Mouse (Mus musculus) urinary bladder, adult 18-20 months (tissue): ENCODE data around the gene Hepacam.

Experiments
- DNase-seq, 2 experiments: peaks; one replicate each; pipeline ENCODE4 v3.0.0; 2022; ENCODE audit warnings: low spot score in 2 of 2, mixed read lengths in 2 of 2

Hepacam gene

GRCm38 (mm10) chr9:37367301-37368080, at the start of gene Hepacam:
Hepacam (plus strand) TSS chr9:37367351.
- DNase-seq = no peak

- DNase-seq = no peak
Observed at GRCm38 (mm10) chr9:37329456-37329855, 37.7 kb upstream of the Hepacam start.

- DNase-seq = no peak
Observed at GRCm38 (mm10) chr9:37345406-37345805, 21.7 kb upstream of the Hepacam start.

GRCm38 (mm10) chr9:37347184-37347987, 19.8 kb upstream of the Hepacam start:
- no peak for DNase-seq

- DNase-seq = peak; percentile 88 to 96
Observed at GRCm38 (mm10) chr9:37347988-37348642, 19.0 kb upstream of the Hepacam start, which contains the start of gene Ccdc15. Ccdc15 (minus strand) TSS chr9:37348432.

GRCm38 (mm10) chr9:37349050-37349449, 18.1 kb upstream of the Hepacam start:
- no peak for DNase-seq

- no peak for DNase-seq
Observed at GRCm38 (mm10) chr9:37351266-37351665, 15.9 kb upstream of the Hepacam start.

- no peak for DNase-seq
Observed at GRCm38 (mm10) chr9:37354485-37354884, 12.7 kb upstream of the Hepacam start.

GRCm38 (mm10) chr9:37358713-37359330, 8.3 kb upstream of the Hepacam start:
- no peak for DNase-seq

GRCm38 (mm10) chr9:37359331-37360220, 7.6 kb upstream of the Hepacam start:
- no peak for DNase-seq

GRCm38 (mm10) chr9:37362084-37362483, 5.1 kb upstream of the Hepacam start:
- no peak for DNase-seq

GRCm38 (mm10) chr9:37362881-37363280, 4.3 kb upstream of the Hepacam start:
- no peak for DNase-seq

- DNase-seq = no peak
Observed at GRCm38 (mm10) chr9:37363551-37363950, 3.6 kb upstream of the Hepacam start.

GRCm38 (mm10) chr9:37364392-37364791, 2.8 kb upstream of the Hepacam start:
- no peak for DNase-seq

- DNase-seq = no peak
Observed at GRCm38 (mm10) chr9:37365706-37366105, 1.4 kb upstream of the Hepacam start.

- no peak for DNase-seq
Observed at GRCm38 (mm10) chr9:37368081-37368830, 1.1 kb downstream of the Hepacam start.

- no peak for DNase-seq
Observed at GRCm38 (mm10) chr9:37368860-37369259, 1.7 kb downstream of the Hepacam start.

- DNase-seq = no peak
Observed at GRCm38 (mm10) chr9:37371232-37371801, 4.2 kb downstream of the Hepacam start.

GRCm38 (mm10) chr9:37375718-37376117, 8.6 kb downstream of the Hepacam start:
- DNase-seq = no peak

- no peak for DNase-seq
Observed at GRCm38 (mm10) chr9:37383161-37383560, 16.0 kb downstream of the Hepacam start.
